Mouse (Mus musculus) cortical plate, adult 2 months (tissue): ENCODE measurements around the gene Ttc6.

Source experiments
- CTCF ChIP-seq: fragments of 200-500 bp; IDR thresholded peaks from 2 replicates; pipeline ENCODE4 v1.5.1; 2011; ENCODE audit warnings: mild to moderate bottlenecking, control low read depth, low read length; ENCODE audit not compliant: insufficient read depth; ENCODE audit errors: extremely low read depth
- POLR2A ChIP-seq: fragments of 200-500 bp; IDR thresholded peaks from 2 replicates; pipeline ENCODE4 v1.6.1; 2011; ENCODE audit warnings: mild to moderate bottlenecking, low read length, control low read depth; ENCODE audit not compliant: insufficient read depth; ENCODE audit errors: extremely low read depth

- TF ChIP-seq CTCF (no peak), POLR2A (no peak)
Observed at GRCm38 (mm10) chr12:57534879-57535611, 28.9 kb upstream of the Ttc6 start.
